Mouse (Mus musculus): ENCODE measurements around the gene Terf2ip. TPM values are rescaled to one million over a fixed set of nuclear protein-coding genes. Genes with fewer than 3 reads are reported as not detected.

The Terf2ip gene
- polyA plus RNA-seq, 1 experiment = 12.3 TPM

- no peak for TF ChIP-seq GATA1 (IDR thresholded peaks at IDR 0.05; ENCODE audit: low read length)
Observed at GRCm38 (mm10) chr8:112049984-112050383, 38.8 kb downstream of the Terf2ip start.

GRCm38 (mm10) chr8:112051537-112051936, 40.3 kb downstream of the Terf2ip start:
- TF ChIP-seq GATA1 (IDR thresholded peaks at IDR 0.05; ENCODE audit: low read length) = no peak

- no peak for TF ChIP-seq GATA1 (IDR thresholded peaks at IDR 0.05; ENCODE audit: low read length)
Observed at GRCm38 (mm10) chr8:112054456-112054855, 43.3 kb downstream of the Terf2ip start.

GRCm38 (mm10) chr8:112061372-112061771, 50.2 kb downstream of the Terf2ip start:
- no peak for TF ChIP-seq GATA1 (IDR thresholded peaks at IDR 0.05; ENCODE audit: low read length)

Other genes with a start within 250 kb of the Terf2ip start
- 9.5 and 12.8 TPM in 2 replicates for gene Cfdp1, start 157.1 kb upstream of the Terf2ip start, polyA plus RNA-seq (2012)
- 0.37 and 0.48 TPM in 2 replicates for gene Tmem170, start 134.6 kb upstream of the Terf2ip start, polyA plus RNA-seq (2012)
- not detected in 2 replicates for gene Chst5, start 101.0 kb upstream of the Terf2ip start, polyA plus RNA-seq (2012)
- 3.0 and 3.4 TPM in 2 replicates for gene Tmem231, start 77.5 kb upstream of the Terf2ip start, polyA plus RNA-seq (2012)
- 0.85 and 2.8 TPM in 2 replicates for gene Gabarapl2, start 70.7 kb upstream of the Terf2ip start, polyA plus RNA-seq (2012)
- 1.1 and 2.7 TPM in 2 replicates for gene Adat1, start 19.1 kb upstream of the Terf2ip start, polyA plus RNA-seq (2012)
- 93.2 and 121 TPM in 2 replicates for gene Kars, start 75 bp upstream of the Terf2ip start, polyA plus RNA-seq (2012)
- 0.06 and 0.11 TPM in 2 replicates for gene Gm6793, start 3.6 kb downstream of the Terf2ip start, polyA plus RNA-seq (2012)

Data from G1E-ER4 (cell line).